Mouse (Mus musculus) hindbrain, postnatal 0 days (tissue): ENCODE measurements around the gene Wasf2. TPM values are rescaled to one million over a fixed set of nuclear protein-coding genes. Genes with fewer than 3 reads are reported as not detected.
A peak's percentile ranks its signal among the peaks of the same experiment; 100 is the strongest.

Experiments used
- ATAC-seq: fragments of 200-750 bp; cut with Nextera tagmentation; 2 replicates; pipeline ENCODE4 v1.8.0; 2017; ENCODE audit warnings: mild to moderate bottlenecking, moderate TSS enrichment, moderate library complexity
- DNase-seq: peaks from one replicate; pipeline ENCODE4 v3.0.0-alpha.2; 2015; ENCODE audit warnings: low spot score
- H3K27ac ChIP-seq: fragments of 300-500 bp; sonication (generic); 2 replicates; pipeline ENCODE4 v1.5.1; 2014; ENCODE audit warnings: mild to moderate bottlenecking
- H3K27me3 ChIP-seq: fragments of 300-500 bp; sonication (generic); 2 replicates; pipeline ENCODE4 v1.6.1; 2014; ENCODE audit warnings: low read length, mixed read lengths; ENCODE audit not compliant: insufficient read depth
- H3K36me3 ChIP-seq: fragments of 300-500 bp; sonication (generic); 2 replicates; pipeline ENCODE4 v1.6.1; 2014; ENCODE audit warnings: low read length, mixed read lengths; ENCODE audit not compliant: insufficient read depth
- H3K4me1 ChIP-seq: fragments of 300-500 bp; sonication (generic); 2 replicates; pipeline ENCODE4 v1.6.1; 2014; ENCODE audit warnings: antibody characterized with exemption, low read length, mixed read lengths; ENCODE audit not compliant: insufficient read depth
- H3K4me2 ChIP-seq: fragments of 300-500 bp; sonication (generic); 2 replicates; pipeline ENCODE4 v1.6.1; 2014; ENCODE audit warnings: low read depth, mild to moderate bottlenecking, low read length, moderate library complexity, mixed read lengths
- H3K4me3 ChIP-seq: fragments of 300-500 bp; sonication (generic); 2 replicates; pipeline ENCODE4 v1.5.1; 2014; ENCODE audit warnings: low read length
- H3K9ac ChIP-seq: fragments of 300-500 bp; sonication (generic); replicated peaks from 2 replicates; pipeline ENCODE4 v1.6.1; 2014; ENCODE audit warnings: mild to moderate bottlenecking, low read length, moderate library complexity, mixed read lengths
- H3K9me3 ChIP-seq: fragments of 300-500 bp; sonication (generic); 2 replicates; pipeline ENCODE4 v1.6.1; 2016; ENCODE audit warnings: low read length, mixed read lengths
- CTCF ChIP-seq: IDR thresholded peaks from 2 replicates; pipeline ENCODE4 v1.5.1; 2016; ENCODE audit warnings: antibody characterized with exemption, control low read depth, low read depth
- WGBS: fragments of 180-500 bp; shearing (Covaris S2); extraction: QIAGEN DNeasy Blood & Tissue Kit; methylation state at CpG from one replicate; pipeline ENCODE4 v1.1.7; 2014; 5-methylcytosine and 5-hydroxymethylcytosine counted together
- polyA plus RNA-seq: library from polyadenylated mRNA; unstranded; fragments of >200 nt; fragmentation: Nextera tagmentation; extraction: Ambion mirVana; gene quantifications from 2 replicates; pipeline ENCODE4 v1.2.1, GENCODE M21; 2015
- total RNA-seq: library from RNA; depleted of rRNA; stranded (reverse); fragments of >200 nt; gene quantifications from 2 replicates; pipeline ENCODE4 v1.2.3, GENCODE M21; 2014; rRNA removed

Gene Wasf2
- total RNA-seq, result 14.1 and 14.7 TPM in 2 replicates
- 27.5 and 32.3 TPM in 2 replicates for polyA plus RNA-seq

DNA sequence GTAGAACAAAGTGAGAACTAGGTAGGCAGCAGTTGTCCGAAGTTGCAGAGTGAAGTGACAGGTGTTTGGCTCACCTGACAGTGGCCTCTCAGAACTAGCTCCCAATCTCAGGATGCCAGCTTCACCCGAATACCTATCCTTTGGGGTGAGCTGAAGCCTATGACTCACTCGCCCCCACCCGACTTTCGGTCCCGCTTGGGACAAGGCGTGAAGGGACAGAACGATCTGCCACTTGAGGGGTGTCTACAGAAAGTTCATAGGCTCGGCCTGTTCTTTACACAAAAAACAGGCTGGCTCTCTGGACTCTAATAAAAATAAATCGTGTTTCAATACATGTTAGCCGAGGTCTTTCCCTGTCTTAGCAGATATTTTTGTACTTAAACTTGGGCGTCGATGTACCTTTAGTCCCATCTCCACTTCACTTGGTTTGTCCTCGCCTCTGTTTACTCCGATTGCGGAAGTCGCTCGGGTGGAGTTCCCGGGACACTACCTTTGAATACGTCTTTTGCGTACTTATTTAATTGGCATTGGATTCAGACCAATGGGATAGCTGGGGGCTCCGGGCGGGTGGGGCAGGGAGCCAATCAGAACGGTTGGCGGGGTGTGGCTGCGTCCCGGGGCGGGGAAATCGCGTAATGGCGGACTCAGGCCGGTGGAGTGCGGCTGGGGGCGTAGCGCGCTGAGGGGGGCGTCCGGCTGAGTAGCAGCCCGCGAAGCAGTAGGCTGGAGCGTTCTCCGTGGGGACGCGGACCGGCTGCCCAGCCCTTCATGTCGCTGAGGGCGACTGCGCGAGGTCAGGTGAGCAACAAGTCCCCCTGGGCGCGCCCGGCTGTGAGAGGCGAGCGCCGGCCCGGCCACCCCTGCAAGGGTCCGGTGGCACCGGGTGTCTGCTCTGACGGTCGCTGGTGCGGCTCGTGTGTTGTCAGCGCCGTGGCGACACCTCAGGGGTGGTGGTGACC is at the start of gene Wasf2:
TSS of gene Wasf2 (plus strand) at position 575 of the 959 bp plus-strand sequence.
- no peaks in the 10 kb centered on the region for H3K36me3 ChIP-seq
- peak within 1 kb of the TSS; percentile 97 for H3K4me2 ChIP-seq
- TF ChIP-seq CTCF, result no peak
- H3K27me3 ChIP-seq, result no peaks in the 10 kb centered on the region
- peak within 1 kb of the TSS; percentile 93 for H3K4me3 ChIP-seq
- peak within 1 kb of the TSS; percentile 75 for H3K27ac ChIP-seq
- ATAC-seq (peak; percentile 96), DNase-seq (peak; percentile 97)
- WGBS, result under 1% methylated on average over 52 of the region's 65 CpGs
- H3K4me1 ChIP-seq, result peaks cover 24% of the 10 kb centered on the region
- peak within 1 kb of the TSS; percentile 72 for H3K9ac ChIP-seq
- no peaks in the 10 kb centered on the region for H3K9me3 ChIP-seq

DNA sequence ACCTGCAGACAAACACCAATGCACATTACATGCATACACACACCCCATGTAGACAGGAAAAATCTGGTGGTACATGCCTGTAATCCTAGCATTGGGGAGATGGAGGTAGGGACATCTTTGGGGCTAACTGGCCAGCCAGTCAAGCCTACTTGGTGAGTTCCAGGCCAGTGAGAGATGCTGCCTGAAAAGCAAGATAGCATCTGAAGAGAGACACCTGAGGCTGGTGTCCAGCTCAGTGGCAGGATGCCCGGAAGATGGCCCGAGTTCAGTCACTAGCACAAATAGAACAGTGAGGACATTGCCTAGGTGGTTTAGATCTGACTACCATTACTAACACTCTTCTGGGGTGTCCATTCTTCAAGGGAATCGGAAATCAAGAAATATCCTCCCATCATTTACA is 49.4 kb upstream of the Wasf2 start:
- Histone ChIP-seq H3K27ac (peak overlapping the region; percentile 36; the same call in 1 of the 2 replicates), H3K9me3 (no peaks in the 10 kb centered on the region), H3K4me1 (peaks cover 18% of the 10 kb centered on the region), H3K27me3 (no peaks in the 10 kb centered on the region), H3K9ac (no peak overlapping the region), H3K36me3 (peaks cover 14% of the 10 kb centered on the region), H3K4me2 (no peak overlapping the region), H3K4me3 (no peak overlapping the region)
- TF ChIP-seq CTCF, result no peak
- ATAC-seq (no peak), DNase-seq (no peak)
- 86% methylated on average over 3 of the region's 3 CpGs for WGBS

DNA sequence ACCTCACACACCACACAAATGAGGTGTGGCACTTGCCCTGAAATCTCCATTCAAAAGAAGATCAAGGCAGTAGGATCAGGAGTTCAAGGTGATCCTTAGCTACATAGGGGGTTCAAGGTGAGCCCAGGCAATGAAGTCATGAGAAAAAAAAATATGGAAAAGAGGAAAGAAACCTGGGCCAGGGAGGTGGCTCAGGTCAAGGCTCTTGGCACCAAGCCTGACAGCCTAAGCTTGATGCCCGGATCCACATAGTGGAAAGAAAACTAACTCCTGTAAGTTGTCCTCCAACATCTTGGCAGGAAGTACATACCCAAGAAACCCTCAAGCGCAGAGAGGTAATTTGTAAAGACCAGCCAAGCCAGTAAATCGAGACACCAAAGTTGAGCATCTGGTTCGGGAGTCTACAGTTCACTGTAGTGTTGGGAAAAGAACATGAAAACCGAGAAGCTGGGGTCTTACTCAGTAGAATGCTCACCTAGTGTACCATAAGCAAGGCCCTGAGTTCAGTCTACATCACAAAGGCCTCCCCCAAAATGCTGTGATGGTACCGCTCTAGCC is 48.0 kb upstream of the Wasf2 start:
- no peak overlapping the region for H3K4me3 ChIP-seq
- H3K4me2 ChIP-seq, result no peak overlapping the region
- WGBS, result 79% methylated on average over 6 of the region's 6 CpGs
- no peak for TF ChIP-seq CTCF
- H3K9me3 ChIP-seq, result no peaks in the 10 kb centered on the region
- H3K9ac ChIP-seq, result no peak overlapping the region
- no peak for ATAC-seq
- peaks cover 14% of the 10 kb centered on the region for H3K36me3 ChIP-seq
- no peak for DNase-seq
- H3K27me3 ChIP-seq, result no peaks in the 10 kb centered on the region
- H3K27ac ChIP-seq, result no peak overlapping the region; the same call in 1 of the 2 replicates
- H3K4me1 ChIP-seq, result peaks cover 26% of the 10 kb centered on the region

DNA sequence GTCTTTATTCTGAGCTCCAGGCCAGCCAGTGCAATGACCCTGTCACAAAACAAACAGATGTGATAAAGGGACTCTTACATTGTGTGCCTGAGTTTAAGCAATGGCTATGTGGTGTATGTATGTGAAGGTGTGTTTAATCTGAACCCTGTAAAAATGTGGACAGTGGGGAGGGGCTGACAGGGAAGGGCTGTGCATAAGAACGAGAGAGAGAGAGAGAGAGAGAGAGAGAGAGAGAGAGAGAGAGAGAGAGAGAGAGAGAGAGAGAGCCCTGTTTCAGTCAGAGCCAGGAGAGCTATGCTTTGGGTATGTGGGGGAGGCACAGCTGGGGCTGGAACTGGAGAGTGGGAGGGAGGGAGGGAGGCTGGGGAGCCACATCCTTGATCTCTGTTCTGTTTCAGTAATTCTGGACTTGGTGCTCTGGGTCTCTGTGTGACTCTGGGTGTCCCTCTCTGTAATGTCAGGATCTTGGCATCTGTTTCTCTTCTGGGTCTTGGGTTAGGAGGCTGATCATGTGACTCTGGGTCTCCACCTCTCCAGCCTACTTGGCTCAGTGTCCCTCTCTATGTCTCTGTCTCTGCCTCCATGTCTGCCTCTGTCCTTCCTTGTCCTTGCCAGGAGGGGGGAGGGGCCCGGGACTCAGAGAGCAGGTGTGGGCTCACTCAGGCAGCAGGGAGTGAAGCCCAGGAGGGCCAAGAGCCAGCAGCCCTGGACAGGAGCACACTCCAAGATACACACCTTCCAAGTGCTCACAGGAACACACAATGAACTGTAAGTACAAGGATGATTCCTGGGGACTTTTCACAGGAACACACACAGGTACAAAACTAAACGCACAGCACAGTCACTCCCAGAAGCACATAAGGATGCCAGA is 46.1 kb upstream of the Wasf2 start:
- TF ChIP-seq CTCF, result no peak
- peak overlapping the region; percentile 33; the same call in 1 of the 2 replicates for H3K4me3 ChIP-seq
- no peaks in the 10 kb centered on the region for H3K27me3 ChIP-seq
- no peaks in the 10 kb centered on the region; the same call in 1 of the 2 replicates for H3K36me3 ChIP-seq
- peaks cover 31% of the 10 kb centered on the region for H3K4me1 ChIP-seq
- H3K27ac ChIP-seq, result peak overlapping the region; percentile 86
- DNase-seq (peak; percentile 65), ATAC-seq (peak; percentile 44; the same call in 1 of the 2 replicates)
- peak overlapping the region; percentile 85 for H3K4me2 ChIP-seq
- no peaks in the 10 kb centered on the region for H3K9me3 ChIP-seq
- 4% methylated on average over 3 of the region's 3 CpGs for WGBS
- H3K9ac ChIP-seq, result peak overlapping the region; percentile 58

DNA sequence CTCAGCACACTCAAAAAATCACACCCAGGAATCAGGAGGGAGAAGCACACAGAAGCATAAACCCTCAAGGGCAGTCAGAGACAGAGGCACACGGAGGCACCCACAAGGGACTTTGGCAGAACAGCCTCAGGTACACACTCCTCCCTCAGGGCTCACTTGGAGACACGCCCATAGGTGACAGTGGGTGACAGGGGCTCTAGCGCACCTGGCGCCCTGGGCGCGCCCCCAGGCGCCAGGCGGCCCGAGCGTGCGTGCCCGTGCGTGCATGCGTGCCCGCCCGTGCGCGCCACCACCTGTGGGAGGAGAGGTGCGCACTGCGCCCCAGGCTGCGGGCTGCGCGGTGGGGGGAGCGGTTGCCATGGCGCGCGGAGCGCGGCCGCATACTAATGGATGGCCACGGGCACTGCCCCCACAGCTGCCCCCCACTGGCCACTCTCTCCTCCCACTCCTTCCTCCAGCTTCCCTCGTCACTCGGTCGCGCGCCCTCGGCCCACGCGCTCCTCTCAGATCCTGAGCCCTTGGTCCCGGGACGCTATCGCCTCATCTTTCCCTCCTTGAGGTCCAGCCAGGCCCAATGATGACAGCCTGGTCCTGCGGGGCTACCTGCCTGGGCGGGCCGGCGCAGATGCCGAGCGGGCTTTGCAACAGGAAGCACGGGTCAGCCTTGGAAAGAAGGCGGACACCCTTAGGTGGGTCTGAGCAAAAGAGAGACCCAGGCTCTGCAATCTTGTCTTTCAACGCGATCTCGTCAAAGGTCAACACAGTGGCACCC is 45.1 kb upstream of the Wasf2 start:
- 2% methylated on average over 53 of the region's 53 CpGs for WGBS
- peak; percentile 30; the same call in 1 of the 2 replicates for TF ChIP-seq CTCF

More for the DNA sequence above, 45.1 kb upstream of the Wasf2 start:
- Histone ChIP-seq H3K4me2 (peak overlapping the region; percentile 85), H3K36me3 (no peaks in the 10 kb centered on the region; the same call in 1 of the 2 replicates), H3K9me3 (no peaks in the 10 kb centered on the region), H3K4me1 (peaks cover 36% of the 10 kb centered on the region), H3K4me3 (peak overlapping the region; percentile 33), H3K9ac (peak overlapping the region; percentile 58), H3K27me3 (no peaks in the 10 kb centered on the region), H3K27ac (peak overlapping the region; percentile 86)
- peak; percentile 77 for ATAC-seq
- peak; percentile 77 for DNase-seq
